Mouse (Mus musculus) liver, embryonic 11.5 days (tissue): ENCODE results near the gene Msmp. TPM values are rescaled to one million over a fixed set of nuclear protein-coding genes. Genes with fewer than 3 reads are reported as not detected.

Source experiments
- ATAC-seq: fragments of 200-750 bp; cut with Nextera tagmentation; replicated peaks from 2 replicates; pipeline ENCODE4 v1.8.0; 2017; ENCODE audit warnings: moderate number of reproducible peaks, mild to moderate bottlenecking, moderate TSS enrichment, moderate library complexity; ENCODE audit not compliant: low FRiP score
- DNase-seq: peaks from one replicate; pipeline ENCODE4 v3.0.0-alpha.2; 2017; ENCODE audit warnings: low spot score
- H3K27ac ChIP-seq: fragments of 300-500 bp; sonication (generic); 2 replicates; pipeline ENCODE4 v1.5.1; 2014; ENCODE audit warnings: mild to moderate bottlenecking, low read depth, low read length, control low read depth
- H3K27me3 ChIP-seq: fragments of 300-500 bp; sonication (generic); replicated peaks from 2 replicates; pipeline ENCODE4 v1.6.1; 2014; ENCODE audit warnings: low read length, mixed read lengths; ENCODE audit not compliant: control insufficient read depth, insufficient read depth
- H3K36me3 ChIP-seq: fragments of 300-500 bp; sonication (generic); 2 replicates; pipeline ENCODE4 v1.6.1; 2014; ENCODE audit warnings: mild to moderate bottlenecking, low read length, moderate library complexity, mixed read lengths; ENCODE audit not compliant: control insufficient read depth, insufficient read depth
- H3K4me1 ChIP-seq: fragments of 300-500 bp; sonication (generic); replicated peaks from 2 replicates; pipeline ENCODE4 v1.6.1; 2014; ENCODE audit warnings: low read length, mixed read lengths; ENCODE audit not compliant: control insufficient read depth, insufficient read depth
- H3K4me2 ChIP-seq: fragments of 300-500 bp; sonication (generic); 2 replicates; pipeline ENCODE4 v1.6.1; 2014; ENCODE audit warnings: mild to moderate bottlenecking, control low read depth, moderate library complexity
- H3K4me3 ChIP-seq: fragments of 300-500 bp; sonication (generic); 2 replicates; pipeline ENCODE4 v1.5.1; 2014; ENCODE audit warnings: low read depth, low read length, control low read depth
- H3K9ac ChIP-seq: fragments of 300-500 bp; sonication (generic); 2 replicates; pipeline ENCODE4 v1.6.1; 2014; ENCODE audit warnings: low read depth, low read length, control low read depth
- H3K9me3 ChIP-seq: fragments of 300-500 bp; sonication (generic); 2 replicates; pipeline ENCODE4 v1.6.1; 2016; ENCODE audit warnings: low read length, inconsistent platforms, mixed read lengths; ENCODE audit not compliant: control insufficient read depth
- WGBS: fragments of 180-500 bp; shearing (Covaris S2); extraction: QIAGEN DNeasy Blood & Tissue Kit; methylation state at CpG from one replicate; pipeline ENCODE4 v1.1.7; 2014; 5-methylcytosine and 5-hydroxymethylcytosine counted together
- polyA plus RNA-seq: library from polyadenylated mRNA; unstranded; fragments of >200 nt; fragmentation: Nextera tagmentation; extraction: Ambion mirVana; gene quantifications from 2 replicates; pipeline ENCODE4 v1.2.1, GENCODE M21; 2014

Gene Msmp
- polyA plus RNA-seq, 1 experiment from 2014 or later, result 0.75 TPM

DNA sequence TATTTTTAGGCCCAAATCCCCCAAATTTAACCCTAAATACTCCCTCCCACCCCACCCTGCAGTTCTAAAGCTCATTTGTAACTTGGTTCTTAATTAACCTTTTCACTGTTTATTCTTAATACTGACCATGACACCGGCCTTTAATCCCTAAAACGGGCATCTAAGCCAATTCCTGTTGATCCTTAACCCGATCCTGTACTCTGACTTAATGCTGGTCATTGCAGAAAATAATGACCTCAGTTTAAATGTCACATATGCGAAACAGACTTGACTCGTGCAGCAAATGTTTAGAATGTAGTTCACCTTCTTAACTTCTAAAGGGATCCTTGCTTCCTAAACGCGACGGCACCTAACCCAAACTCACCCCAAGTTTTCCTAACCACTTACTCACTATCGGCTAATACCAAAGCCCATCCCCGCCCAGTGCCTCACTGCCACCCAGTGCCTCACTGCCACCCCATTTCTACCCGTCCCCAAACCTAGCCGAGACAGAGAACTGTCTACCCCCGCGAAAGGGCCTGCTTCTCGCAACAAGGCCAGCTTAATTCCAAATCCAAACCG, 22.8 kb downstream of the Msmp start:
- WGBS, result 2% methylated on average over 16 of the region's 16 CpGs
- Histone ChIP-seq H3K27ac (peak overlapping the region; percentile 99), H3K4me2 (peak overlapping the region; percentile 97), H3K9ac (peak overlapping the region; percentile 91), H3K4me3 (peak overlapping the region; percentile 82), H3K36me3 (peaks cover 17% of the 10 kb centered on the region), H3K27me3 (no peaks in the 10 kb centered on the region), H3K9me3 (no peaks in the 10 kb centered on the region), H3K4me1 (peaks cover 53% of the 10 kb centered on the region)
- DNase-seq (no peak), ATAC-seq (peak; percentile 42)

GRCm38 (mm10) chr4:43560976-43561375, 23.3 kb downstream of the Msmp start:
- WGBS, result 11% methylated on average over 2 of the region's 2 CpGs
- peak overlapping the region; percentile 97 for H3K4me2 ChIP-seq
- H3K27ac ChIP-seq, result peak overlapping the region; percentile 99
- ATAC-seq (no peak), DNase-seq (no peak)
- no peaks in the 10 kb centered on the region for H3K27me3 ChIP-seq
- H3K9ac ChIP-seq, result peak overlapping the region; percentile 91
- H3K4me3 ChIP-seq, result peak overlapping the region; percentile 82
- no peaks in the 10 kb centered on the region for H3K9me3 ChIP-seq
- H3K4me1 ChIP-seq, result peaks cover 53% of the 10 kb centered on the region
- H3K36me3 ChIP-seq, result peaks cover 17% of the 10 kb centered on the region

- WGBS, result 12% methylated on average over 6 of the region's 6 CpGs
- ATAC-seq, result no peak
- H3K27me3 ChIP-seq, result no peaks in the 10 kb centered on the region
- H3K36me3 ChIP-seq, result peaks cover 21% of the 10 kb centered on the region
- DNase-seq, result no peak
- H3K4me2 ChIP-seq, result peak overlapping the region; percentile 97
- H3K9me3 ChIP-seq, result no peaks in the 10 kb centered on the region
- peak overlapping the region; percentile 82 for H3K4me3 ChIP-seq
- H3K27ac ChIP-seq, result peak overlapping the region; percentile 99
- H3K4me1 ChIP-seq, result peaks cover 53% of the 10 kb centered on the region
- H3K9ac ChIP-seq, result peak overlapping the region; percentile 91
Observed at GRCm38 (mm10) chr4:43560243-43560611, 24.1 kb downstream of the Msmp start.

- Histone ChIP-seq H3K27ac (peak overlapping the region; percentile 99), H3K4me3 (peak overlapping the region; percentile 82), H3K4me2 (peak overlapping the region; percentile 97), H3K4me1 (peaks cover 53% of the 10 kb centered on the region), H3K9ac (peak overlapping the region; percentile 91), H3K9me3 (no peaks in the 10 kb centered on the region), H3K27me3 (no peaks in the 10 kb centered on the region), H3K36me3 (peaks cover 23% of the 10 kb centered on the region)
- 42% methylated on average over 13 of the region's 13 CpGs for WGBS
- DNase-seq, result no peak
- no peak for ATAC-seq
Observed at GRCm38 (mm10) chr4:43559519-43560242, 24.6 kb downstream of the Msmp start.

GRCm38 (mm10) chr4:43558631-43559356, 25.5 kb downstream of the Msmp start:
- DNase-seq (peak; percentile 79), ATAC-seq (0 out of 2 replicates have a peak, but pooled peaks have one; percentile 6)
- WGBS, result 10% methylated on average over 13 of the region's 13 CpGs
- Histone ChIP-seq H3K27me3 (no peaks in the 10 kb centered on the region), H3K36me3 (peaks cover 31% of the 10 kb centered on the region), H3K9ac (peak overlapping the region; percentile 72), H3K9me3 (no peaks in the 10 kb centered on the region), H3K4me2 (peak overlapping the region; percentile 97), H3K4me3 (peak overlapping the region; percentile 82), H3K4me1 (peaks cover 50% of the 10 kb centered on the region), H3K27ac (peak overlapping the region; percentile 99)

DNA sequence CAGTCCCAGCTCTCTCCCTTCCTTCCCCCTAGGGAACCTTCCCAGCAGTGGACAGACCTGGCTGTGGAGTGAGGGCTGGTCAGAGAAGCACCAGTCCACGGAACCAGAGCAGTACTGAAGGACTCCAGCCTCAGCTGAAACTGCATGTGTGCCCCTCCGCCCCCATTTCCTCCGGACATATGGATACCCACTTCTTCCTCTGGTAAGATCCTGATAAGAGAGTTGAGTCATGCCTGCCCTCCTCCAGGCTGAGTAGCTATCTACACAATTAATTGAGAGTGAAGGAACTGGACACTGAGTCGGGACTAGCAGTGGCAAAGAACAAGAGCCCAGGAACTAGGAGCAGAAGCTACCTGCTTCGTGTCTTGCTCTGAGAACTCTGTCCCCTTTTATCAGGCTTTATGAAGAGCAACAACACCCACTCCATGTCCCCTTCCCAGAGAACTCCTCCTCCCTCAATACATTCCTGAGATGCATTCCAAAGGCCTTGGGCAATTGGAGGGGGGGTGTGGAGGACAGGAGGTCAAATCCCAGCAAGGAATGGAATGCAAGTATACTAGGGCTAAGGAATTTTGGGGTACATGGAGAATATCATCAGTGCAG, 26.2 kb downstream of the Msmp start:
- WGBS, result 12% methylated on average over 5 of the region's 5 CpGs
- Histone ChIP-seq H3K9ac (peak overlapping the region; percentile 72), H3K4me3 (peak overlapping the region; percentile 82), H3K9me3 (no peaks in the 10 kb centered on the region), H3K4me2 (peak overlapping the region; percentile 97), H3K4me1 (peaks cover 44% of the 10 kb centered on the region), H3K27me3 (no peaks in the 10 kb centered on the region), H3K27ac (peak overlapping the region; percentile 99), H3K36me3 (peaks cover 38% of the 10 kb centered on the region)
- DNase-seq, result peak; percentile 49
- no peak; the same call in 1 of the 2 replicates for ATAC-seq

DNA sequence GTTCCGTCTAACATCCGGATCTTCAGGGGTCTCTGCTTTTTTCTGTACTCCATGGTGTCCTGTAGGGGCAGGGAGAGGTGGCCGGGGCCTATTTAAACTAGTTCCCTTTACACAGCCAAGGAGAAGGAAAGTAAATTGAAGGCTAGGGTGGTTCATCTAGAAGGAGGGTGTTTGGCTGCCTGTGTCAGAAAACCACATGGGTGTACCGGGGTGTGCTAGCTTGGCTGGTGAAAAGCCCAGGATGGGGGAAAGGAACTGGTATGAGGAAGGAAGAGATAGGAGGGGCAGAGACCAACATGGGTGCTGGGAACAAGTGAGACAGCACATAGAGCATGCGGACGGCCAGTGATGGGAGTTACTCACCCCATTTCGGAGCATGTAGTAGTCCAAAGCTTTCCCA, 28.4 kb downstream of the Msmp start:
- Histone ChIP-seq H3K27ac (no peak overlapping the region), H3K36me3 (peaks cover 58% of the 10 kb centered on the region), H3K9ac (no peak overlapping the region), H3K27me3 (no peaks in the 10 kb centered on the region), H3K4me3 (no peak overlapping the region; the same call in 1 of the 2 replicates), H3K4me1 (peaks cover 41% of the 10 kb centered on the region), H3K4me2 (no peak overlapping the region), H3K9me3 (peaks cover 3% of the 10 kb centered on the region; the same call in 1 of the 2 replicates)
- ATAC-seq (no peak), DNase-seq (no peak)
- WGBS, result 87% methylated on average over 7 of the region's 7 CpGs

DNA sequence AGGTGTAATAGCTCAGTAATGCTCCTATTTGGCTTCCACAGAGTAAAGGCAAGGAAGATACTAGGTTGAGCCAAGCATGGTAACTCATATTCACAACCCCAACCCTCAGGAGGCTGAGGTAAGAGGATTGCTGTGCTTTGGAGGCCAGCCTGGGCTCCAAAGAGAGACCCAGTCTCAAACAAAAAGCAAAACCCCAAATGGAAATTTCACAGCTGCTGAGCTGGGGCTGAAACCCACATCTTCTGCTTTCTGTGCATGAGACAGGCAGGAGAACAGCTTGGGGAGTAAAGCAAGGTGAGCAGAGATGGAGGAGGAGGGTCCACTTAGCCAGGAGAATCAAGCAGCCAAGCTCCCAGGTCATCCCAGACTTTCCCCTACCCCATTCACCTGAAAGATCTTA, 30.4 kb downstream of the Msmp start:
- no peaks in the 10 kb centered on the region for H3K27me3 ChIP-seq
- no peak overlapping the region for H3K9ac ChIP-seq
- peaks cover 3% of the 10 kb centered on the region; the same call in 1 of the 2 replicates for H3K9me3 ChIP-seq
- no peak overlapping the region for H3K4me3 ChIP-seq
- peaks cover 77% of the 10 kb centered on the region for H3K36me3 ChIP-seq
- H3K4me2 ChIP-seq, result no peak overlapping the region
- no peak for ATAC-seq
- no peak for DNase-seq
- peaks cover 20% of the 10 kb centered on the region for H3K4me1 ChIP-seq
- no peak overlapping the region for H3K27ac ChIP-seq
